Mouse (Mus musculus): ENCODE data around the gene Ptpre.
"Not testable (repeated sequence)": the region's sequence is repeated elsewhere in the genome, so short reads cannot be mapped to it uniquely, and the experiment has no call there.

DNA sequence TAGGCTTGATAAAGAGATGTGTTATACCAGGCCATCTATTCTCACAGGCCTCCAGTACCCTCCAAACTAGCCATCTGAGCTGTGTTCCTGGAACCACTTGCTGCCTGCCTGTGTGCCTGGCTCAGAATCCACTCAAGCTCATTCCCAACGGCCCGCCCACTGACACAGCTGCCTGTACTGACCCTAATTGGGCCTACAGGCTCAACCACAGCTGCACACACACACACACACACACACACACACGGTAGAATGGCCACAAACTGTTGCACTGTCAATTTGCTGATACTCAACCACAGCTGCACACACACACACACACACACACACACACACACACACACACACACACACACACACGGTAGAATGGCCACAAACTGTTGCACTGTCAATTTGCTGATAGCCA, 146.8 kb downstream of the Ptpre start:
- not testable (repeated sequence) for TF ChIP-seq CTCF, POLR2A (IDR thresholded peaks at IDR 0.05; ENCODE audit: insufficient read depth, low read depth, low read length)

Data from olfactory bulb, adult 2 months (tissue).